Mouse (Mus musculus): ENCODE measurements around the gene Inafm2.

Inafm2 gene

DNA sequence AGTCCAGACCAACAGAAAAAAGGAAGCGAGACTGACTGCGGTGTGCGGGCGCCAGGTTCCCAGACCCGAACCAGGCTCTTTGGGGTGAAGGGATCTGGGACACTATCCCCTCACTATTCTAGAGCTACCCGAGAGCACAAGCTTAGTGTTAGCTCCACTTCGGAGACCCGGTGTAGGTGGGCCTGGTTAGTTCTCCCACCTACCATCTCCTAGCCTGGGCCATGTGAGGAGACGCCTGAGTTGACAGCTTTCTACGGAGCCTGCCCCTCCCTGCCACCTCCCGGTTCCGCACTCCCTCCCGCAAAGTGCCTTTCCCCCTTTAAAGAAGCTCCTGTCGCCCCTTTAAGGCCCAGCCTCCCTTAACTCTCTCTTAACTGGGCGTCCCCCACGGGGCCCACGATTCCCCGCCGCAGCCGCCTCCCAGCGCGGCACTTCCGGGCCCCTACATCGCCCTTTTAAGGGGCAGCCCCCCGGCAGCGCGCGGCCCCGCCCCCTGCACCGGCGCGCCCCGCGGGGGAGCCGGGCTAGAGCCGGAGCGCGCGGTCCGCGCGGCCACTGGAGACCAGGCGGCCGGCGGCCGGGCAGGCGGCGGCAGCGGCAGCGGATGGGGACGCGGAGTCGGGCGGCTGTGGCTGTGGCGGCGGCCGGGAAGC lies at the start of gene Inafm2:
Inafm2 (plus strand) TSS at position 527 of the 653 bp plus-strand sequence.
- peak; percentile 95 for DNase-seq

DNA sequence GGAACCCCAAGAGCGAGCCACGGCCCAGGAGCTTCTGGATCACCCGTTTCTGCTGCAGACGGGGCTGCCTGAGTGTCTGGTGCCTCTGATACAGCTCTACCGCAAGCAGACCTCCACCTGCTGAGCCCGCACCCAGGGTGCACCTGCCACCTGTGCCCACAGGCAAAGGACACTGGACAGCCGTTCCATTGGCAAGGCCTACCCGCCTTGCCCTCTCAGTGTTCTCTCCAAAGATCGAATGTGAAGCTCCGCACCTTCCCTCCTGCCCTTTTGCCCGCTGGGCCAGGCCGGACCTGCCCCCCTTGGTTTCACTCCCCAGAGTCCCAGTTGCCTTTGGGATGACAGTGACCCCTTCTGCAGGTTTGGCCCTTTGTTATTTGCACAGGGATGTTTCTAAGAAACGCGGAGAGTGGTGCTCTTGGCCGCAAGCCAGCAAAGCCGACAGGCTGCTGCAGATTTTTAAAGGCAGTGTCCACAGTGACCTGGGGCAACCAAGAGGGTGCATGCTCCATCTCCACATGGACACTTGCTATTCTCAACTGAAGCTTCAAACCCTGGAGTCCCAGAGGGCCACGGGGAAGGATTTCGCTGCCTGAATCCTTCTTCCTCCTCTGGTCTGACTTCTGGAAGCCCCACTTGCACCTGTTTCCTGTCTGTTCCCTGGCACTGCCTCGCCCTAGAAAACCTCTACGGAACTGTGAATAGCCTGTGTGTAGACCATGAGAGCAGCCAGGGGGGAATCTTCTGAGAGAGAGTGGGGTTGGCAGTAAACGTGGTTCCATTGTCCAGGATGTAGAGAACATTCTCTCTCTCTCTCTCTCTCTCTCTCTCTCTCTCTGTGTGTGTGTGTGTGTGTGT lies 48.9 kb upstream of the Inafm2 start:
- DNase-seq = peak; percentile 51

DNA sequence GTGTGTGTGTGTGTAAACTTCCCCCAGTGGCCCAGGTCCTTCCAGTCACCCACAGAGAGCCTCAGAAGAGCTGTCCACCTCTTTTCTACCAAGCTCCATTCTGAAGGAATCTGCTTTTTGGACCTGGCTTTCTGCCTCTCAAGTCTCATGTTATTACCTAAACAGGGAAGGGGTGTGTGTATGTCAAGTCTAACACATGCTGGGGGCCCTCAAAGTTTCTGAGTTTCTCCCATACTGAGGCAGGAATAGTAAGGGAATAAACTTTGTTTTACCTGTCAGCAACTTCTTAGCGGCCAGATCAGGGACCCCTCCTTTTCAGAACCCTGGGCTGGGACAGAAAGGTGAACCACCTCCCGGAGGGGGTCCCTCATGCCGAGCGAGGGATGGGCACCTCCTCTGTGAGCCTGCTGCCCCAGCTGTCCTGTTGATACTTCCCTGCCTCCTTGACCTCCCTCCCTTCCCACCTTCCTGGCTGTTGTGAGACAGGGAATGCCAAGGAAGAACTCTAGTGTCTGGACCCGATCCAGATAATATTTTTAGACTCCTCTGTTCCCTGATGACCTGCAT lies 48.2 kb upstream of the Inafm2 start:
- DNase-seq = no peak

DNA sequence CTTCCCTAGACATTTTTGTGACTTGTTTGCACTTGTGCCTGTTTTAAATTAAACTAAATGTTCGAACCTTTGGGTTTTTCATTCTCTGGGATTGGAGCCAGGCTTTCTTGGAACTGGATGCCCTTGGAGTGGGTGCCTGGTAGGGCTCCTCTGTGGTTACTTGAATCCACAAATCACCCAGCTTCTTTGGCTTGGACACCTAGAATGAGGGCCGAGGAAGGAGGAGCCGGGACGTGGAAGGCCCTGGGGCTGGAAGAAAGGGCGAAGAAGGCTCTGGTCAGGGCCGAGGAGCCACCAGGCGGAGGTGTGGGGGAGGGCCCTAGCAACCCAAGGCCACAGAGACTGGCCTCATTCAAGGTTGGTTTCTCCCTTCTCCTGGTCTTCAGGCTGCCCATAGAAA lies 47.6 kb upstream of the Inafm2 start:
- DNase-seq = no peak

DNA sequence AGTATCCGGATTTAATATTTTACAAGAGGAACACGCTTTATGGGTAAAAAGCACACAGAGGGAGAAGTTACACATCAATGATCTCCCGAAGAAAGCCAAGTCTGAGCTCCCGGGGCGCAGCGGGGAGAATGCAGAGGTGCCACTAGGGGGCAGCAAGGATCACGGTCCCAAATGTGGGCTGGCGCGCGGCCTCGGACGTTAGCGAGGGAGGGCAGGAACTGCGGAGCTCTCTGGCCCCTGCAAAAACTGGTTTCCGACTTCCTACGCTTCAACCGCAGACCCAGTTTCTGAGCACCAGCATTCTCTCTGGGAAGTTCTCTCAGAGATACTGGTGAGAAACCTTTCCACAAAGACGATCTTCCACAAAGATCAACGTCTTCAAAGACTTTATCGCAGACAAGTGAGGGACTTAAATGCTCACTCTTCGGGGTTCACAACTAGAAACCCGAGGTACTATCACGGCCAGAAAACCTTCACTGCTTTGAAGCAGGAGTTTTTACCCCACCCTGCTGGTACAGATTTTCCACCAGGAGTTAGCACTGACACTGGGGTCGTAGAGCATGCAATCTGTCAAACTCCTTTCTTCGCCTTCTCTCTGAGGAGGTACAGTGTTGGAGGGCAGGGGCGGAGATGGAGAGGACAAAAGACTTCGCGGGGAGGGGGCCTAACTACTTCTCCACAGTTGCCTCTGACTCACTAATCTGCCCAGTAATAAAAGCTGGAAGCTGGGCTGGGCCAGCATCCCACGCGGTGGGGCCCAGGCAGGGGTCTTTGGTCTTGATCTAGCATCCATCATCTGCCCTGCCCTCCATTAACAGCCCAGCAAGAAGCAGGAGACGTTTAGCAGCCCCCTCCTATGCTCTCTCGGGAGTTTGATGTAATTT lies 45.1 kb upstream of the Inafm2 start:
- DNase-seq = peak; percentile 85

DNA sequence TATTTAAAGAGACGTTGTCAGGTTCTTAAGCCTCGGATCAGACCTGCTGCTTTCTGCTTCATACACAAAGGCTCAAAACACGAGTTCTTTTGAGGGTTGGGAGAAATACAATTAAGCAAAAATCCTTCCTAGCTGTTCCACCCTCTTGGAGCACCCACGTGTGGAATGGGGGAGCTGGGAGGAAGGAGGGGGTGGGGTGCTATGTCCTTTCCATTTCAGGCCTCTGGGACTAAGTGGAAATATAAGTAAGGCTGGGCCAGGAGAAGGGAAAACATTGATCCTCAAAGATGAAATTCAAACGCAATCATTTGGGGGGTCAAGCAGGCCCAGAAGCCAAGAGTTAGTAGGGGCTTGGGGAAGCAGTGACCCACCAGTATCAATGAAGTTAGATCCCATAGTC lies 44.4 kb upstream of the Inafm2 start:
- no peak for DNase-seq

DNA sequence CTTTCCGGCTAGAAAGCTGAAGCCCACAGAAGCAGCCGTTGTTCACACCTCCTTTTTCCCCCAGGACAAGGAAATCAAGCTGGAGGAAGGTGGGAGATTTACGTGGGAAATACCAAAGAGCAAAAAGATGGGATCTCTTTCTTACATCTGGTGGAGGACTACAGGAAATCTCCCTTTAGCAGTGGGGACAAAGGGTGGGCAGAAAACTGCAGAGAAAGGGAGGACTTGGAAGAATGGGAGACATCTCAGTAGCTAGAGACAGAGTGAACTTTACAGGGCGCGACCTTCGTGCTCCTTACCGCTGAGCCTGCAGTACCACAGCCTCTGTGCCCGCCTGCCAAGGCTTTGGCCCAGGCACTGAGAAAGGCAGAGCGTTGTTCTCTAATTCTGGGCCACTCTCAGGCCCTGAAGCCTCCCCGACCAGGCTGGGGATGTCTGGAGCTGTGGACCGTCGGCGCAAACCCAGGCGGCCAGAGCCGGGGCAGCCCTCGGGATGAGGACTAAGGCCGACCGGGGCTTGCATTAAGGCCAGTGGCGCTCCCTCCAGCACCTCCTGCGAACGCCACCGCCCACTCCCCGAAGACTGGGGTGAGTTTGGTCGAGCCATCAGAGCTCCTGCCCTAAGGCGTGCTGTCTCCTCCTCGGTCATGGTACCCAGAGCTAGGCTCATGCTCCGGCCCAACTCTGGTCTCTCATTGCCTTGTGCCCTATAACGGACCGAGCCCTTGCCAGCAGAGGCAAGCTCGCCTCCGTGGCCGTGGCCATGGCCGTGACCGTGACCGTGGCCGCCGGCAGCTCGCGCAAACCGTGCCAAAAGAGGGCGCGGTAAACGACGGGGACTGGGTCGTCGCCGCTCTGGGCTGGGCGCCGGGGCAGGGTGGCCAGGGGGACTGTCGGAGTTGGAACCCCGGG lies 43.3 kb upstream of the Inafm2 start:
- DNase-seq = no peak

DNA sequence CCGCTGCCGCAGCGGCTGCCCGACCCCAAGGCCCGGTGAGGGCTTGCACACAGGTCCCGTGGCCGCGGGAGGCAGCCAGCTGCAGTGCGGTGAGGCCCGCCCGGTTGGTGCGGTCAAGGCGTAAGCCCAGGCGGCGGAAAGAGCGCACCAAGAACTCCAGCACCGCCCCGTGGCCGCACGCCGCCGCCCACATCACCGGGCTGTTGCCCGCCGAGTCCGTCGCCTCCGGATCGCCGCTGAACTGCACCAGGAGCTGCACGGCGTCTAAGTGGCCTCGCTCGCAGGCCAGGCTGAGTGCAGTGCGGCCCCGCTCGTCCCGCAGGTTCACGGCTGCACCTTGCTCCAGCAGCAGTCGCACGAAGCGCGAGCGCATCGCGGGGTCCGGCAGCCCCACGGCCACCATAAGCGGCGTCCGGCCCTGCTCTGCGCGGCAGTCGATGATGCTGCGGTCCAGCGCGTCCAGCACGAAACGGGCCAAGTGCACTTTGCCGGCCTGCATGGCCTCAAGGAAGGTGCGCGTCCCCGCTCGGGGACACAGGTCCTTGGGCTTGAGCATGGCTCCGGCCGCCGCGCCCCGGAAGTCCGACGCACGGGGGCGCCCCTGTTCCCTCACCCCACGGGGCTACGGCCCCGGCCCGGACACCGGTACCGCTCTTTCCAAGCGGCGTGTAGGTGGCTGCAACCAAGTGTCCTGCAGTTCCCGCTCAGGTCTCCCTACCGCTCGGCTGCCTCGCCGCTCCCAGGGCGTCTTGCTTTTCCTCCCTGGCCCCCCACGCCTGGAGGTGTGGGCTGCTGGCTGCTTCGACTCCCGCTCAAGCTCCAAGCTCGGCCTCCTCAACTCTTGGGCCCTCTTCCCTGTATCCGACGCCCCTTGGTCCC lies 42.4 kb upstream of the Inafm2 start:
- DNase-seq = peak; percentile 47

DNA sequence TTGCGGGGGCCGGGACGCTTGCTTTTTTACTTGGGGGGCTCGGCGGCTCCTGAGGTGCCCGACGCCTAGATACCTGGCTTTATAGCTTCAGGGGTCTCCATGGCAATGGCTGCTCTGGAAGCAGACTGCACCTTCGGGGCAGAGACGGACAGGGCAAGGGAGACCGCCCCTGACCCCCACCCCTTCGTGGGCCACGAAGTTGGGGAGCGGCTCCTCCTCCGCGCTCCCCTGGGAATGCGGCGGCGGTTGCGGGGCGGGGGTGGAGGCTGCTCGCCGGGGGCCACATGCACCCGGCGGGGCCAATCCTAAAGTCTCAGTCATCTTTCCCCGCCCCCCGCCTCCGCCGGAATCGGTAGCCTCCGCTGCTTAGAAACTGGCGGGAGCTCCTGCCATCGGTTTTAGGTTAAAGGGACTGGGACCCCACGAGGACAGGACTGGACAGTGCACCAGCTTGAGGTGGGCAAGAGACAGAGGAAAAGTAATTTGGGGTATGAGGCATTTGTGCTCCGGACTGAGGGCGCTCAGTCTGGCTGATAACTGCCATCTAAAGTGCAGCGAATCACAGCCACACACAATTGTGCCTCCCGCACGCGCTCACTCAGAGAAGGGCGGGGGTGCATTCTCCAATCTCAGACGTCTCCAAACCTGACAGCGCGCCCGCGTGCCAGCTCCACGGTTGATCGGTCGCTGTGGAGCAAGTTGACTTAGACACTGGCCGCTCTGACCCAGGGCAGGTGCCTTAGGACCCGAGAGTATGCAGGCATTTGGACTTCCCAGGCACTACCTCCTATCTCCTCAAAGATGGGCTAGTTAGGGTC lies 41.4 kb upstream of the Inafm2 start, which contains the start of gene Ankrd63:
Ankrd63 (minus strand) TSS at position 51 of the 818 bp plus-strand sequence.
- peak; percentile 42 for DNase-seq

DNA sequence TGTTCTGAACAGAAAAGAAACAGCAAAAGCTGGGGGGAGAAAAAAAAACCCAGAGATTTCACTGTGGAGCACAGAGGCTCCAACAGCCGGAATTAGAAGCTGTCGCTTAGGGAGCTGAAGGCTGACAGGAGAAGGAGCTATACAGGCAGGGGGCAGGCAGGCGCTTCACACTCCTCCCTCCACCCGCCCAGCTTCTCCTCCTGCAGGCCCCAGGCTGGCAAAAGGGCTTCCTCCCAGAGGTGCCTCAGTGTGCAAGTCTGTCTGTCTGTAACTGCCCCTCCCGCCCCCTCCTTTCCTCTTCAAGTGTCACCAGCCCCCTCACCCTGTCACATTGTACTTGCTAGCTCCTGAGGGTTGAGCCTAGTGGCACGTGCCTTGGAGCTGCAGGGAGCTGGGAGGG lies 39.1 kb upstream of the Inafm2 start:
- peak; percentile 37 for DNase-seq

DNA sequence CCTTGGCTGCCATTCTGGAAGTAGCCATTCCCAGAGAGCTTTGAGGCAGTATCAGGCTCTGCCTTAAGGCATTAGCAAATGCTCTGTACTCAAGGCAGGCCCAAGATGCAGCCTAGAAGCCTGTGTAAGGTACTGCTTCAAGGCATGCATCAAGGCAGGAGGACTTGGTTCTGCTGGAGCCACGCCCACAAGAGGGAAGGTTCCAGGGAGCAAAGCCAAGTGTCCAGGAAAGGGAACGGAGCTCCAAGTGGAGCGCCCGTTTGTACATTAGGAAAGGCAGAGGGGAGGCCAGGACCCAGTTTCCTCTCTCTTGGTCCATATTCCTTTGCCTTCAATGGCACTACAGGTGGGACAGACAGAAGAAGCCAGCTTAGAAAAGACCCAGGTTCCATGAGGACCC lies 37.1 kb upstream of the Inafm2 start:
- no peak for DNase-seq

DNA sequence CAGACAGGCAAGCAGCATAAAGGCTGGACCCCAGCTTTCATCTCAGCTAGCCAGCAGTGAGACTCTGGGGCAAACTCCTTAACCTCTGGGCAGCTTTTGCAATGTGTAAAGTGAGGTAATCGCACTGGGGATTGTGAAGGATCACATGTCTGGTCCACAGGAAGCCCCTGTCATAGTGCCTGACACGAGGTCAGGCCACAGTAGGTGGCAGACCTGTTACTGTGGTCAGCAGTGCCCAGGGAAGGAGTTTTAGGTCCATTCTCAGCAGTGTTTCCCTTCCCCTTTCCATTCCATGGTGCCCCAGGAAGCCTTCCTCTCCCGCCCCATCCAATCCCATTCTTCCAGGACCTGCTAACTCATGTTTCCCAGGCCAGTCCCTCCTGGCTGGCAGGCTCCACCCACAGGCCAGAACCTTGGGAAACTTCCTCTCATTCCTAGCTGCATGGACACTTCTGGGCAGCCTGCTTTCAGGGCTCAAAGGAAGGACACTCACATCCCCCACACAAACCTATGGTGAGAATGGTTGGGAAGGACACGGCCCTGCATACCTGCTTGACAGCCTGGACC lies 35.8 kb upstream of the Inafm2 start:
- no peak for DNase-seq

DNA sequence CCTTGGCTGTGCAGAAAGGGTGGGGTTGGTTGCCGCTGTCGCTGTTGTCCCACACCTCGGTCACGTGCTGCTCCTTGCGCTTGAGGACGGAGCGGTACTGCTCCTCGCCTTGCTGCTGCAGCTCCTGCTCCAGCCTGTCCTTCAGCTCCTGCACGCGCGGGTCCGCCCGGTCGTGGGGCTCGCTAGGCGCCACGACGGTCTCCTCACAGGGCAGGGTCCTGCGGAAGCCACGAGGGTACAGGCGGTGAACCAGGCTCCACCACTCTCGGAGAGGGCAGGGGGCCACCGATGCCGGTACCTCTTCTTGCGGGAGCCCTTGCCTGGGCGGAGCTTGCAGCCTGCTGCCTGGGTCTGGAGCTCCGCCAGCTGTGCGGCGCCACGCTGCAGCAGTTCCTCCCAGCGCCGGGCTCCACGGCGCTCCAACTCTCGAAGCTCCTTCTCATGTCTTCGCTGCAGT lies 34.5 kb upstream of the Inafm2 start:
- DNase-seq = peak; percentile 50

DNA sequence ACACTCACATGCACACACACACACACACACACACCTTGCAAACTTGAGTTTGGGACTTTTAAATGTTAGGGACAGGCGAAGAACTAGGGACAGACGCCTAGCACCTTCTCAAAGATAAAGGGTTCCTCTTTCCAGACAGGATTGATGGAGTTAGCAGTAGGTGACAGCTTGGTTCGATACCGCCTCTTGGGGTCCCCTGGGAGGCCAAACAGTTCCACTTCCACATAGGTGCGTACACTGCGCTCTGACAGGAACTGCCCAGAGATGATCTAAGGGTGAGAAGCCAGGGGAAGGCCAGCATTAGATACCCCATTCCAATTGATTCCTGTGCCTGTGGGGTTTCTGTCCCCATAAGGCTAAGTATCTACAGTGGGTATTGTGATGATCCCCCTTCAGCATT lies 31.9 kb upstream of the Inafm2 start:
- DNase-seq = no peak

DNA sequence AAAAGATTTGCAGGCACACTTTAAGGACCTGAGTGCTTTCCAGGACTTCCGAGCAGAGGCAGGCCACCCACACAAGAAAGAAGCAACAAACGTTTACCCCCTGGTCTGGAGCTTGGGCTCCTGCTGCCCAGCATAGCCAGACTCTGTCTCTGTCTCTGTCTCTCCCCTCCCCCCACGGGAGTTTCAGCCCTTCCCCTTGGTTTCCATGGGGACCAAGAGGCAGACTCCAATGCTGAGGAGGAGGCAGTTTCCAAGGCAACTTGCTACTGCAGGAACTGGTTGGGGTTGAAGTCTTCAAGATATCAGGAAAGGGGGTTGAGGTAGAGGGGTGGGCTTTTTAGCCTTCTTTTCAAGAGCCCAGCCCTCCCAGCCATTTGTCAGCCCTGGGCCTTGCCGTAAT lies 31.3 kb upstream of the Inafm2 start:
- no peak for DNase-seq

DNA sequence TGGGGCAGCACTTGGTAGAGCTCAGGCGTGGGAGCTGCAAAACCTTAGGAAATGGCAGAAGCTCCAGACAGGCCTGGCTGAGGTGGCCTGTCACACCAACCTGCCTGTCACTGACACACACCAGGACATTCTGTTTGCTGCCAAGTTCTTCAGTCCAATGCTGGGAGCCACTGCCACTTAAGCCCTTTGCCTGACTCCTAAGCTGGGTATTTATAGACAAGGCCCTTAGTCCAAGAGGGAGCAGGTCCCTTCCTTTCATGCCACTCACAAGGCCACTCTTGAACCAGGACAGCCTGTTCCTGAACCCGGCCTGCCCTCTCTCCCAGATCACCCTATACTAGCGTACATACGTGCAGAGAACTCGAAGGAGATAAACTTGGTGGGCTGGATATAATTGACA lies 28.9 kb upstream of the Inafm2 start:
- no peak for DNase-seq

DNA sequence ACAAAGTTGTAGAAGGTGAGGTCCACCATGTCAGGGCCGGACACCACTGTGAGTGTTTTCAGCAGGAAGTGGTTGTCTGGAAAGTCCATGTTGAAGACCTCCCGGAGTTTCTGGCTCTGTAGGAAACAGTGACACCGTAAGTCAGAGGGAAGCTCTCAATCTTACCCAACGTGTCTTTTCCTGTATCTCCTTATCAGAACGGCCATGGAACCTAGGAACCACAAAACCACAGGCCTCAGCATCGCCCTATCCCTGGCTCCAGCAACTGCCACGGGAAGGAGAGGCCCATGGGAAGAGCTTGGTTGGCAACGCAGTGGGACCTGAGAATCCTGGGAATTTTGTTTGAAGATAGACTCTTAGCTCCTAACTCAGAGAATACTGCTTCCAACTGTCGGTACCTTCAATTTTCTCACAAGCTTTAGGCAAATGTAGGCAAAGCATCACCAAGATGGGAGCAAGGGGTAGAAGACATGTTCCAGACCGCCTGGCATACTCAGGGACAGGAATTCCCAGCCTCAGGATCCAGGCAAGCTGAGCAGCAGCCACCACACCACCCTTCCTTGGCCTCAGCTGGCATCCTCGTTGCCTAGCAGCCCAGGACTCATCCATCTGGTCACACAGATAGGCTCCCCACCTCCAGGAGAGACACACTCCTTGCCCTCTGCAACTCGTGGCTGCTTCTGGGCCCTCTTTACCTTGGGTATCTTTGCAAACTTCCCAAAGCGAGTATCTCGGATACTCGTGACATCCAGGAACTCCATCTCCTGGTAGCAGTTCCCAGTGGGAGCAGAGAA lies 21.7 kb upstream of the Inafm2 start:
- no peak for DNase-seq

DNA sequence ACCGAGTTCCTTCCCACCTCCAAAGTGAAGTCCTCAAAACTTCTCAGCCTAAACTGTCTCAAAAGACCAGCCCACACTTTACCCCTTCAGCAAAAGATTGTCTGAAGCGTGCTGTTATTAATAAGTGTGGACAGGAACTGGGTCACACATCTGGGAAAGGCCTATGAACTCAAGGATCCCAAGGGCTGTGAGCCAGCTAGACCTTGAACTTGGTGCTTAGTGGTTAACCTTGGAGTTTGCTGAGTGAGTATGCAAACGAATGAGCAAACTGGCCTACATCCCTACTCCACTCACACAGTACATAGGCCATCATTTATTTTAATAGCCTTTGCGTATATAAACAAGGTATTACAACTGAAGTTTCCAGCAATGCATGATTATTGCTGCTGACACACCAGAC lies 20.0 kb upstream of the Inafm2 start:
- DNase-seq = no peak

DNA sequence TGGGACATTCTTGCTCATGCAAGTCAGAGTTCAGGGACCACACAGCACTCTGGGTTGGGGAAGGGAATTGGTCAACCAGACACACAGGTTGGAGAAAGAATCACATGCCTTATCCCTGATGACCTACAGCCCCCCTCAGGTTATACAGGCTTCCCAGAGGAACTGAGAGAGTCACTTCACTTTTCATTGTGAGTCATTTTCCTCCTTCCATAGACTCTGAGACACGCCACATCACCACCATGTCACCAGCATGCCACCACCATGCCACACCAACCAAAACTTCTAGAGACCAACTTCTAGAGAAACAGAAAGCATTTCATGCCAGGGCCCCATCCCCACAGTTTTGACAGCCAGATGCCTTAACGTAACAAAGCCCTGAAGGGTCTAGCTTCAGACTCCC lies 18.7 kb upstream of the Inafm2 start:
- no peak for DNase-seq
